Comparison of ENCODE assay signal across 9 mouse cellular contexts in the genomic region with DNA sequence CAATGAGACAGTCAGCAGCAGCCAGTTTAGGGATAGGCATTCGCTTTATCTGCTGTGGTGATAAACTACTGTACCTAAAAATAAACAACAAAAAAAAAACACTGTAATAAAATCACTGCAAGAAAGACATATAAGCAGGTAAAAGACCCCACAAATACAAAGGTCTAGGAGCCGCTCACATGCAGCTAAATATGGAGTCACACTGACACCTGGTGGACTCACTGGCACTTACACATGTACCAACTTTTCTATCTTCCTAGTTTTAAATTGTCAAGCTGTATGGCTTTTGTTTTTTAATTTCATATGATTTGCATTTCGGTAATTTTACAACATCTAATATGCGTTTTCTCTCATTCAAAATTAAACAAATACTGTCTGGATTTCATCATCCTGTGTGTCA. TPM values are rescaled to one million over a fixed set of nuclear protein-coding genes. Genes with fewer than 3 reads are reported as not detected.
DNase-seq lines count a peak whose midpoint lies in the region; ATAC-seq and TF ChIP-seq lines count a peak whose summit lies in the region.
"Had no signal": no experiment of that assay in that cellular context is flagged by ENCODE, and none has a peak within 500 bp of the region (broad histone marks: within the 10 kb centered on the region; RNA-seq: fewer than 3 reads in every experiment).

No protein-coding gene starts in this region.

- peaks cover 15% of the 10 kb centered on the region; the same call in 1 of the 2 replicates for H3K36me3 ChIP-seq in lung, embryonic 14.5 days (ENCODE audit: insufficient read depth)
- H3K36me3 ChIP-seq in midbrain, embryonic 16.5 days (ENCODE audit: control insufficient read depth, insufficient read depth, low read length), result no peaks in the 10 kb centered on the region

- 71% methylated on average over 4 of the region's 4 CpGs for WGBS in lung, embryonic 14.5 days
- 73% methylated on average over 4 of the region's 4 CpGs for WGBS in midbrain, embryonic 16.5 days

- no peaks in the 10 kb centered on the region for H3K9me3 ChIP-seq in lung, embryonic 14.5 days (ENCODE audit: low read depth, low read length)
- no peaks in the 10 kb centered on the region for H3K9me3 ChIP-seq in midbrain, embryonic 16.5 days (replicated peaks; ENCODE audit: control insufficient read depth, low read length, poor library complexity, severe bottlenecking)
- H3K9me3 ChIP-seq: liver, embryonic 13.5 days had no signal

- DNase-seq in lung, embryonic 14.5 days, result peak; percentile 44
- no peak for DNase-seq in lung, postnatal 4 days
- DNase-seq in ZHBTc4 (ENCODE audit: low read depth, low spot score), result peak; percentile 43
- DNase-seq in fibroblast of lung, adult 2 months (ENCODE audit: low read depth), result peak; percentile 7
- no peak for DNase-seq in urinary bladder, adult 2 months (ENCODE audit: low spot score)
- DNase-seq in lung, postnatal 14 days, result no peak
- DNase-seq: liver, embryonic 13.5 days had no signal

- ATAC-seq in lung, embryonic 14.5 days (ENCODE audit: insufficient read depth), result no peak
- ATAC-seq in midbrain, embryonic 16.5 days, result peak; percentile 67; the same call in 1 of the 2 replicates

- no peak overlapping the region for H3K27ac ChIP-seq in lung, embryonic 14.5 days (ENCODE audit: low read depth)
- H3K27ac ChIP-seq in midbrain, embryonic 16.5 days (ENCODE audit: low read length), result no peak overlapping the region
- H3K27ac ChIP-seq: liver, embryonic 13.5 days had no signal

- peak; percentile 53 for TF ChIP-seq CTCF in lung, embryonic 14.5 days (IDR thresholded peaks at IDR 0.05; ENCODE audit: low read depth)

- H3K4me3 ChIP-seq in lung, embryonic 14.5 days (ENCODE audit: low read depth, low read length), result no peak overlapping the region
- H3K4me3 ChIP-seq in midbrain, embryonic 16.5 days (ENCODE audit: low read depth, low read length), result no peak overlapping the region
- H3K4me3 ChIP-seq: erythroblast, embryonic 14.5 days; liver, embryonic 13.5 days had no signal

- H3K4me2 ChIP-seq in lung, embryonic 14.5 days, result no peak overlapping the region
- H3K4me2 ChIP-seq in midbrain, embryonic 16.5 days (ENCODE audit: low read length), result no peak overlapping the region
- H3K4me2 ChIP-seq: liver, embryonic 13.5 days had no signal

- no peak overlapping the region for H3K9ac ChIP-seq in lung, embryonic 14.5 days
- H3K9ac ChIP-seq in midbrain, embryonic 16.5 days (ENCODE audit: low read depth, low read length), result no peak overlapping the region
- H3K9ac ChIP-seq: liver, embryonic 13.5 days had no signal

- H3K4me1 ChIP-seq in lung, embryonic 14.5 days (ENCODE audit: insufficient read depth), result no peaks in the 10 kb centered on the region
- H3K4me1 ChIP-seq in midbrain, embryonic 16.5 days (ENCODE audit: control insufficient read depth, insufficient read depth, low read length), result no peaks in the 10 kb centered on the region
- H3K4me1 ChIP-seq: liver, embryonic 13.5 days had no signal

- H3K27me3 ChIP-seq in lung, embryonic 14.5 days (ENCODE audit: insufficient read depth, low read length), result no peaks in the 10 kb centered on the region
- no peaks in the 10 kb centered on the region for H3K27me3 ChIP-seq in midbrain, embryonic 16.5 days (ENCODE audit: control insufficient read depth, insufficient read depth, low read depth, low read length)
- H3K27me3 ChIP-seq: liver, embryonic 13.5 days had no signal

RNA-seq across cellular contexts. Expression of a gene that starts 14.4 kb away (rescaled TPM):
- polyA plus RNA-seq in lung, embryonic 14.5 days (2014; fragmentation: Nextera tagmentation; extraction: Ambion mirVana), result 24.5 and 25.6 TPM in 2 replicates
- polyA plus RNA-seq in midbrain, embryonic 16.5 days (2015; fragmentation: Nextera tagmentation; extraction: Ambion mirVana), result 14.9 and 18.6 TPM in 2 replicates
- polyA plus RNA-seq in urinary bladder, adult 2 months (2012; rRNA removed), result 8.4 and 8.7 TPM in 2 replicates

Comparison
In these comparisons a context has a peak if more than half of its experiments do, and no peak if none do; other contexts are left out.
1. DNase-seq: peak in lung, embryonic 14.5 days (single experiment), ZHBTc4 (single experiment) and fibroblast of lung, adult 2 months (single experiment); none in lung, postnatal 4 days (0 of 2), urinary bladder, adult 2 months (single experiment) and lung, postnatal 14 days (single experiment).